Mouse (Mus musculus): ENCODE measurements around the gene Tmem161b. TPM values are rescaled to one million over a fixed set of nuclear protein-coding genes. Genes with fewer than 3 reads are reported as not detected.

The Tmem161b gene
- polyA plus RNA-seq, 1 experiment, result 4.1 TPM

DNA sequence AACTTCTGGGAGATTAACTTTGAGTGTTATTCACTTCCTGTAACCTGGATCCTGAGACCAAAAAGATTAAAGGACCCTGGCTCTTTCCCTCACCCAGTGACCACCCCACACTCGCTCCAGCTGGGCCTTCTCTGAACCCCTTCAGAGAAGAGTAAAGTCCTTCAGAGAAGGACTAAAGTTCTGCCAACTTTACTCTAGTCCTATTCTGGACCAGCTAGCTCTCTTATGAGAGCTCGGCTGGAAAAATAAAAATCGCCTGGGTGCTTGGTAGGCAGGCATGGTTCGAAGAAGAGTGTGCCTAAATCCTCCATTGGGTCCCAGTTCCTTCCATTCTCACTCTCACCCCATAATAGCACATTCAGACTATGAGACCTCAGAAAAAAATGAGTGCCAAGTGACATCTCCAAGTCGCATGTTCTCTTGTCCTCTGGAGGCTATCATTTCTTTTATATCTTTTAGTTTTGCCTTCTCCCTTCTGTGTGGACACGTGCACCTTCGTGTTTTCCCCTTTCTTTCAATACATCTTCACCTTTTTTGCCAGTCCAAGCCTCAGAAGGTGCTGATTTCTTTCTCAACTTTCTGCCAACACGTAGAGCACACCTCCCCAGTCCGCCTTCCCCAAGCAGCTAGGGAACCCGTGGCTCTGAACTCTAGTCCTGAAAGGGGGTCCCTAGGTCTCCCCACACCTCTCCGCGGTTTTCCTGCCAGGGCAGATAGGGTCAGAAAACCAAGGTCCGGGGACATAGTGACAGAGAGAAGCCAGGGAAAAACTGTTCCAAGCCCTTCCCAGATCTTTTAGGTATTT lies 121.8 kb downstream of the Tmem161b start:
- no peak for DNase-seq
- WGBS, result 8% methylated on average over 13 of the region's 13 CpGs
- no peak for TF ChIP-seq POLR2A (IDR thresholded peaks at IDR 0.05; ENCODE audit: borderline replicate concordance, extremely low read depth, low read depth, low read length)
- TF ChIP-seq CTCF (IDR thresholded peaks at IDR 0.05; ENCODE audit: insufficient read depth, low read length), result no peak
- no peaks in the 10 kb centered on the region for H3K4me1 ChIP-seq (ENCODE audit: control insufficient read depth, insufficient read depth, low read length)
- no peak overlapping the region for H3K4me3 ChIP-seq (replicated peaks; ENCODE audit: extremely low read depth, low read depth, low read length)

GRCm38 (mm10) chr13:84344711-84345110 lies 122.6 kb downstream of the Tmem161b start:
- Histone ChIP-seq H3K4me1 (ENCODE audit: control insufficient read depth, insufficient read depth, low read length) (0 out of 2 replicates have a peak, but pooled peaks cover 2% of the 10 kb centered on the region), H3K4me3 (replicated peaks; ENCODE audit: extremely low read depth, low read depth, low read length) (no peak overlapping the region)
- no peak for DNase-seq
- 13% methylated on average over 7 of the region's 7 CpGs for WGBS
- no peak for TF ChIP-seq CTCF (IDR thresholded peaks at IDR 0.05; ENCODE audit: insufficient read depth, low read length)
- TF ChIP-seq POLR2A (IDR thresholded peaks at IDR 0.05; ENCODE audit: borderline replicate concordance, extremely low read depth, low read depth, low read length), result no peak

- no peak for DNase-seq
- TF ChIP-seq CTCF (IDR thresholded peaks at IDR 0.05; ENCODE audit: insufficient read depth, low read length), result no peak
- TF ChIP-seq POLR2A (IDR thresholded peaks at IDR 0.05; ENCODE audit: borderline replicate concordance, extremely low read depth, low read depth, low read length), result no peak
- Histone ChIP-seq H3K4me1 (ENCODE audit: control insufficient read depth, insufficient read depth, low read length) (0 out of 2 replicates have a peak, but pooled peaks cover 2% of the 10 kb centered on the region), H3K4me3 (replicated peaks; ENCODE audit: extremely low read depth, low read depth, low read length) (no peak overlapping the region)
- WGBS, result 16% methylated on average over 8 of the region's 8 CpGs
These were observed 123.0 kb downstream of the Tmem161b start for GRCm38 (mm10) chr13:84345114-84345513.

All from lung, adult 2 months (tissue).